Mouse (Mus musculus) intestine, embryonic 15.5 days (tissue): ENCODE results near the gene Rabgef1. TPM values are rescaled to one million over a fixed set of nuclear protein-coding genes. Genes with fewer than 3 reads are reported as not detected.

Source experiments
- ATAC-seq: fragments of 200-750 bp; cut with Nextera tagmentation; 2 replicates; pipeline ENCODE4 v1.8.0; 2017; ENCODE audit warnings: moderate TSS enrichment, moderate library complexity
- H3K27ac ChIP-seq: fragments of 300-500 bp; sonication (generic); 2 replicates; pipeline ENCODE4 v1.5.1; 2015; ENCODE audit warnings: mild to moderate bottlenecking, inconsistent platforms
- H3K27me3 ChIP-seq: fragments of 300-500 bp; sonication (generic); replicated peaks from 2 replicates; pipeline ENCODE4 v1.6.1; 2015; ENCODE audit warnings: inconsistent platforms
- H3K36me3 ChIP-seq: fragments of 300-500 bp; sonication (generic); 2 replicates; pipeline ENCODE4 v1.6.1; 2015; ENCODE audit warnings: inconsistent platforms
- H3K4me1 ChIP-seq: fragments of 300-500 bp; sonication (generic); replicated peaks from 2 replicates; pipeline ENCODE4 v1.6.1; 2015; ENCODE audit warnings: inconsistent platforms
- H3K4me2 ChIP-seq: fragments of 300-500 bp; sonication (generic); replicated peaks from 2 replicates; pipeline ENCODE4 v1.6.1; 2015; ENCODE audit warnings: mild to moderate bottlenecking, inconsistent platforms
- H3K4me3 ChIP-seq: fragments of 300-500 bp; sonication (generic); replicated peaks from 2 replicates; pipeline ENCODE4 v1.5.1; 2015; ENCODE audit warnings: inconsistent platforms
- H3K9ac ChIP-seq: fragments of 300-500 bp; sonication (generic); 2 replicates; pipeline ENCODE4 v1.6.1; 2015; ENCODE audit warnings: inconsistent platforms
- H3K9me3 ChIP-seq: fragments of 300-500 bp; sonication (generic); 2 replicates; pipeline ENCODE4 v1.6.1; 2016; ENCODE audit warnings: inconsistent platforms
- WGBS: fragments of 180-500 bp; shearing (Covaris S2); methylation state at CpG from one replicate; pipeline ENCODE4 v1.1.7; 2015; 5-methylcytosine and 5-hydroxymethylcytosine counted together
- polyA plus RNA-seq: library from polyadenylated mRNA; unstranded; fragments of >200 nt; fragmentation: Nextera tagmentation; extraction: Ambion mirVana; gene quantifications from 2 replicates; pipeline ENCODE4 v1.2.1, GENCODE M21; 2015

Gene Rabgef1
- polyA plus RNA-seq, 1 experiment from 2014 or later = 26.8 TPM

DNA sequence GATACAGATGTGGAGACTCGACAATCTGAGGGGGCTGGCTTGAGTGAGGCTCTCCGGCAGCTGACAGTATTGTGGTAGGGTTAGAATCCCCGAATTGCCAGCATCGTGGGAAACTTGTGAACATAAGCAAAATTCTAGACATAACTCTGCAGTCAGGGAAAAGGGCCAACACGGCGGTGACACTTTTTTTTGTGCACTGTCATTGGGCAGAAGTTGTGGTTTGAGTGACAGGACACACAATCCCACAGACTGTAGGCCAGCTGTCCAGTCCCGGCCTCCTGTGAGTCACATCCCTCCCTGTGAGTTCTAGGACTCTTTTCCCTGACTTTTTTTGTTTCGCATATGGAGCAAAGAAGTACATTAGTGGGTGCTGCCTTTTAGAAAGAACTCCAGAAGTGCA is 25.6 kb upstream of the Rabgef1 start:
- Histone ChIP-seq H3K4me1 (peaks cover 11% of the 10 kb centered on the region), H3K27ac (no peak overlapping the region), H3K4me3 (no peak overlapping the region), H3K36me3 (no peaks in the 10 kb centered on the region), H3K9me3 (no peaks in the 10 kb centered on the region), H3K27me3 (no peaks in the 10 kb centered on the region), H3K4me2 (peak overlapping the region; percentile 96), H3K9ac (no peak overlapping the region)
- no peak for ATAC-seq
- 82% methylated on average over 8 of the region's 8 CpGs for WGBS

DNA sequence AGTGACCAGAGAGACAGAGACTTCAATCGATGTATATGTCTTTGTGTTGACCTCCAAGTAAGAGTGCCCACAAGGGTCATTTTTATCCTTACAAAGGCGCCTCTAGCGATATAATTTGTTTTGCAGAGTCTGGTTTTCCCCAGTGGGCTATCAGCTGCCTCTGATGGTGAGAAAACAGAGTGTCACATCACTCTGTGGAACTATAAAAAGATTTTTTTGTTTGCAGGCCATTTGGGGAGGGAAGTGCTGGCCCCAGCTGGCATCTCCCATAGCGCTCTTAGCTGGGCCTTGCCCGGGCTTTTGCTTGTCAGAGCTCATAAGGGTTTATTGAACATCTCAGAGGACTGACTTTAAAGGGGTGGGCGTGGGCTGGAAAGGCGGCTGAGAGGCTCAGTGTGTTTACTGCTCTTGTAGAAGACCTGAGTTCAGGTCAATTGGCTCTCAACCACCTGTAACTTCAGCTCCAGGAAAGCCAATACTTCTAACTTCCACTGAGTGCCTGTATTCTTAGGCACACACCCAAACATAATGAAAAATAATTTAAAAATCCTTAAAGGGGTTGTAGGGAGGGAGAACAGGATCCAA is 21.8 kb upstream of the Rabgef1 start:
- no peak overlapping the region for H3K27ac ChIP-seq
- H3K36me3 ChIP-seq = no peaks in the 10 kb centered on the region
- no peaks in the 10 kb centered on the region for H3K27me3 ChIP-seq
- peaks cover 5% of the 10 kb centered on the region; the same call in 1 of the 2 replicates for H3K4me1 ChIP-seq
- WGBS = 76% methylated on average over 7 of the region's 7 CpGs
- no peak for ATAC-seq
- no peaks in the 10 kb centered on the region for H3K9me3 ChIP-seq
- H3K9ac ChIP-seq = no peak overlapping the region
- no peak overlapping the region for H3K4me2 ChIP-seq
- H3K4me3 ChIP-seq = no peak overlapping the region

DNA sequence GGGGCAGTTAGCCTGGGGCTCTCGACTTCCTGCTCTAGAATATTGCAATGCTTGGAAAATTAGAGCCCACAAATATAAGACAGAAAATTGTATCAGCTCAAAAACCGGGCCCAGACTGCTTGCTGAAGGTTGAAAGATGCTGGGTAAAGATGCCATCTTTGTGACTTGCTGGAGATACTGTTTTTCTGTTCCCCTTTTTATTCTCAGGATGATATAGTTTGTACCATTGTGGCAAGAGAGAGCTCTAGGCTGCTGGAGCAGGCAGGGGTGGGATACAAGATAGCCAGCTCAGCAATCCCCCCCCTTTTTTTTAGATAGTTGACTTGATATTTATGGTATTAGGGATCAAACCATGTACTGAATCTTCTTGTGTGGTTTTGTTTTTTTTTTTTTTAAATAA is 17.3 kb upstream of the Rabgef1 start:
- Histone ChIP-seq H3K27ac (no peak overlapping the region), H3K4me3 (no peak overlapping the region), H3K9ac (no peak overlapping the region), H3K4me2 (no peak overlapping the region), H3K36me3 (no peaks in the 10 kb centered on the region), H3K27me3 (no peaks in the 10 kb centered on the region), H3K9me3 (no peaks in the 10 kb centered on the region), H3K4me1 (no peaks in the 10 kb centered on the region)
- no peak for ATAC-seq
- 82% methylated on average over 2 of the region's 2 CpGs for WGBS

- 80% methylated on average over 4 of the region's 4 CpGs for WGBS
These were observed 13.1 kb upstream of the Rabgef1 start for GRCm38 (mm10) chr5:130158545-130158944.

GRCm38 (mm10) chr5:130159761-130160201 is 11.8 kb upstream of the Rabgef1 start:
- H3K9me3 ChIP-seq = no peaks in the 10 kb centered on the region
- no peaks in the 10 kb centered on the region for H3K4me1 ChIP-seq
- H3K27me3 ChIP-seq = no peaks in the 10 kb centered on the region
- ATAC-seq = no peak
- H3K4me2 ChIP-seq = no peak overlapping the region
- no peak overlapping the region for H3K4me3 ChIP-seq
- no peaks in the 10 kb centered on the region for H3K36me3 ChIP-seq
- 62% methylated on average over 7 of the region's 7 CpGs for WGBS
- H3K27ac ChIP-seq = no peak overlapping the region
- no peak overlapping the region for H3K9ac ChIP-seq

More at GRCm38 (mm10) chr5:130158545-130158944, 13.1 kb upstream of the Rabgef1 start:
- no peak overlapping the region for H3K4me2 ChIP-seq
- H3K27me3 ChIP-seq = no peaks in the 10 kb centered on the region
- H3K9ac ChIP-seq = no peak overlapping the region
- H3K9me3 ChIP-seq = no peaks in the 10 kb centered on the region
- no peak overlapping the region for H3K27ac ChIP-seq
- no peaks in the 10 kb centered on the region for H3K36me3 ChIP-seq
- ATAC-seq = no peak
- H3K4me3 ChIP-seq = no peak overlapping the region
- no peaks in the 10 kb centered on the region for H3K4me1 ChIP-seq

DNA sequence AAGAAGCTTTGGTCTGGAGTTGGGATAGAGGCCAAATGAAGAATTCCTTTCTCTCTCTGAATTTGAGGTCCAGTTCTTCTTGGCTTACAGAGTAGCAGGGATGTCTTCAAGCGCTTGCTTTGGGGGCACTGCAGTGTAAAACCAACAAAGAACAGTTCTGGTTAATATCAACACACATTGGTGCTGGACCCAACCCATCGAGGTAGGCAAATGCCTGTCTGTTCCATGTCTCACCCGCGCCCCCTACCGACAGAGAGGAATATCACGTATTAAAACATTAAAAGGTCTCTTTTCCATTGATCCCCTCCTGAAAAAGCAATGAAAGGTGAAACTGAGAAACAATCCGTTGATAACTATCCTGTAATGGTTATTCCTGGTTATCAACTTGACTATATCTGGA is 7.9 kb upstream of the Rabgef1 start:
- Histone ChIP-seq H3K4me2 (no peak overlapping the region), H3K27me3 (no peaks in the 10 kb centered on the region), H3K36me3 (no peaks in the 10 kb centered on the region), H3K9me3 (no peaks in the 10 kb centered on the region), H3K27ac (no peak overlapping the region), H3K4me3 (no peak overlapping the region), H3K4me1 (no peaks in the 10 kb centered on the region), H3K9ac (no peak overlapping the region)
- peak; percentile 78 for ATAC-seq
- 4% methylated on average over 7 of the region's 7 CpGs for WGBS

DNA sequence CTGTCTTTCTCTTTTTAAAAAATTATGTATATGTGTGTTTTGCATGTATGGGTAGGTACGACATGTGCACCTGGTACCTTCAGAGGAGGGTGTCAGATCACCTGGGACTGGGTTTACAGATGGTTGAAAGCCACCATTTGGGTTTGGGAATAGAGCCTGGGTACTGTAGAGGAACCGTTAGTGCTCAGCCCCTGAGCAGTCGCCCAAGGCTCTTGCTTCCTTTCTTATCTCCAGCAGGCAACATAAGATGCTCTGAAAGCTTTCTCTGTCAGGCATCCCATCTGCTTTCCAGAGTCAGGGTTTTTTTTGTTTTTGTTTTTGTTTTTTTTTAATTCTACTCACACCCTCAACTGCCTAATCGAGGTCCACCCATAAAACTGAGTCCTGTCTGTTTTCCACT is 6.4 kb upstream of the Rabgef1 start:
- 79% methylated on average over 4 of the region's 4 CpGs for WGBS
- H3K27ac ChIP-seq = no peak overlapping the region
- no peak overlapping the region for H3K4me3 ChIP-seq
- no peak overlapping the region for H3K9ac ChIP-seq
- H3K27me3 ChIP-seq = no peaks in the 10 kb centered on the region
- H3K36me3 ChIP-seq = no peaks in the 10 kb centered on the region
- no peak overlapping the region for H3K4me2 ChIP-seq
- no peaks in the 10 kb centered on the region for H3K9me3 ChIP-seq
- no peak for ATAC-seq
- H3K4me1 ChIP-seq = no peaks in the 10 kb centered on the region

- no peaks in the 10 kb centered on the region for H3K27me3 ChIP-seq
- no peak for ATAC-seq
- no peak overlapping the region for H3K4me3 ChIP-seq
- no peak overlapping the region for H3K27ac ChIP-seq
- peaks cover 8% of the 10 kb centered on the region; the same call in 1 of the 2 replicates for H3K4me1 ChIP-seq
- H3K36me3 ChIP-seq = no peaks in the 10 kb centered on the region
- no peak overlapping the region for H3K4me2 ChIP-seq
- H3K9me3 ChIP-seq = no peaks in the 10 kb centered on the region
- H3K9ac ChIP-seq = no peak overlapping the region
- 46% methylated on average over 6 of the region's 6 CpGs for WGBS
These were observed 2.5 kb upstream of the Rabgef1 start for GRCm38 (mm10) chr5:130169109-130169508.

DNA sequence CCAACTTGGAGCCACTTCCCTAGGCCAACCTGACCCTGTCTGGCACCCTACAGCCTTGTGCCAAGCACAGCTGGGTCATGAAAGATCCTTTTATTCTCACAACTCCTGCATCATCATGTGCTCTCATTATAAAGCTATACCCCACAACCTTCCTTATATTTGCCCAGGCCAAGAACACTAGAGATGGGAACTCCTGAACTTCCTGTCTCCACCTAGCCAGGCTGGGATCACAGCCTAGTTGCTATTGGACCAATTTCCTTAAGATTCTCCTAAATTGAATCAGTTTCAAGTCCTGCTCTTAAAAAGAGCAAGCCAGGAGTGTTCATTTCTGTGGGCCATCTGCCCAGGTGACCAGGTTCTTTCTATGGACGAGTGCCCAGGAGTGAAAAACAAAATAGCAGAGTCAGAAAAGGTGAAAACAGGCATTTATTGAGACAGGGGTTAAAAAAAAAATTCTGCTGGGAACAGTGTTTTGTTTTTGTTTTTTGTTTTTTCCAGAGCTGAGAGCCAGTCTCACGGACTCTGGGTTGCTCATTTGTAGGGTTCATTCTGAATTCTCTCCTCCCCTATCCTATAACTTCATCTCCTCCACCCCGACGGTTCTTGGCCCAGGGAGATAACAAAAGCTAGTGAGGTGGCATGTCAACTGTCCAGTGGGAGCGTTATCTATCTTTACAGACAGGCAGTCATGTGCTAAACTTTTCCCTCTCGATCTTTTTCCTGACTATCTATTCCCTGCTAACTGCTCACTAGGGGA is 754 bp upstream of the Rabgef1 start:
- Histone ChIP-seq H3K9ac (peak overlapping the region; percentile 86), H3K27ac (peak overlapping the region; percentile 86), H3K4me3 (peak overlapping the region; percentile 89), H3K4me1 (peaks cover 8% of the 10 kb centered on the region; the same call in 1 of the 2 replicates), H3K27me3 (no peaks in the 10 kb centered on the region), H3K36me3 (no peaks in the 10 kb centered on the region), H3K4me2 (peak overlapping the region; percentile 56), H3K9me3 (no peaks in the 10 kb centered on the region)
- WGBS = 13% methylated on average over 6 of the region's 6 CpGs
- ATAC-seq = peak; percentile 54

GRCm38 (mm10) chr5:130171956-130172601 is 481 bp downstream of the Rabgef1 start:
- Histone ChIP-seq H3K27me3 (no peaks in the 10 kb centered on the region), H3K27ac (peak overlapping the region; percentile 78), H3K4me1 (peaks cover 8% of the 10 kb centered on the region; the same call in 1 of the 2 replicates), H3K9me3 (no peaks in the 10 kb centered on the region), H3K36me3 (no peaks in the 10 kb centered on the region), H3K4me2 (peak overlapping the region; percentile 68), H3K4me3 (peak overlapping the region; percentile 89), H3K9ac (peak overlapping the region; percentile 86)
- ATAC-seq = peak; percentile 84
- WGBS = 1% methylated on average over 36 of the region's 46 CpGs

- H3K27me3 ChIP-seq = no peaks in the 10 kb centered on the region
- H3K36me3 ChIP-seq = no peaks in the 10 kb centered on the region
- peak overlapping the region; percentile 68 for H3K4me2 ChIP-seq
- H3K4me3 ChIP-seq = no peak overlapping the region; the same call in 1 of the 2 replicates
- H3K9ac ChIP-seq = no peak overlapping the region
- whole genome bisulfite sequencing = 80% methylated on average over 4 of the region's 4 CpGs
- H3K4me1 ChIP-seq = peaks cover 8% of the 10 kb centered on the region; the same call in 1 of the 2 replicates
- no peaks in the 10 kb centered on the region for H3K9me3 ChIP-seq
- no peak for ATAC-seq
- H3K27ac ChIP-seq = no peak overlapping the region
These were observed 1.4 kb downstream of the Rabgef1 start for GRCm38 (mm10) chr5:130173012-130173411.

DNA sequence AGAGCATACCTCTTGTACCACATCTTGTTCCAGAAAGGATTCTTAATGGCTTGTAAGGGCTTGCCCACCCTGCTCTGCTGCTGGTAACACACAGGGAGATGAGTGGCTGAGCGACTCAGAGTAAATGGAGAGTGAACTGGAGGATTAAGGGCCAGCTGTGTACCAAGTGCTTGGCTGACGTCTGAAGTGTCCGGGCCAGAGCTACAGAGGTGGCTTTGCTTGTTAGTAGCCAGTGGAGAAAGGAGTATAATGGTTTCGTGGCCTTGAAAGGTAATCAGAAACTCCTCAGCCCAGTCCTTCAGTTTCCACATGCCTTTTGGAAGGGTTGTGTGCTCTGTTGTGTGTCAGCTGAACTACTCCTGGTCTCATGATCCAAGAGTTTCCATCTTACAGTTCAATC is 6.3 kb downstream of the Rabgef1 start:
- Histone ChIP-seq H3K27ac (no peak overlapping the region), H3K4me3 (no peak overlapping the region), H3K36me3 (no peaks in the 10 kb centered on the region), H3K9me3 (no peaks in the 10 kb centered on the region), H3K4me1 (peaks cover 6% of the 10 kb centered on the region; the same call in 1 of the 2 replicates), H3K4me2 (no peak overlapping the region), H3K9ac (no peak overlapping the region), H3K27me3 (no peaks in the 10 kb centered on the region)
- no peak for ATAC-seq
- WGBS = 46% methylated on average over 4 of the region's 4 CpGs
